9 mouse cellular contexts compared by ENCODE assay signal in the genomic region with DNA sequence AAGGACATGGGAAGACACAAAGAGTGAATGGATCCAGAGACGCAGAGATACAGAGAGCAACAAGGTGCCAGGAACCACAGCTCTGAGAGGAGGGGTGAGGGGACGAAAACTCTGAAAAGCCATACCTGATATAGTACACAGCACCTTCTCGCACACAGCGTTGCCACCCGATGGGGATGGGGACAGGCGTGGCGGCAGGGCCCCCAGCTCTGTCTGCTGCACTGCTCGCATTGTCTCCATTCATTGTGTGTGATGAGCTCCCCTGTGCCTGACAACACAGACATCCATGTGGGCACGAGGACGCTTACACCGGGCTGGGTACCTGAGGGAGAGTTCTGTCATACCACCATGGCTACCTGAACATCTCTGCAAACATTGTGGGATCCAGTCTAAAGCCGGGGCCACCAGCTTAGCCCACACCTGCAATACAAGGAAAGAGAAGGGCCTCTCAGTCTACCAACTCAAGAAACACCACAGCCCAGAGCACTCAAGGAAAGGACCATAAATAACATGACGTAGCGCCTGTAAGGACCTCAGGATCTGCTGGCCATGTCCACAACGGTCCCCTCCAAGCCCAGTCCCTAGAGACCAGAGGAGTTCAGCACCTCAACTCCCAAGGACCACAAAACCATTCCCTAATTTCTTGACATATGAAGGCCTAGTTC. TPM values are rescaled to one million over a fixed set of nuclear protein-coding genes. Genes with fewer than 3 reads are reported as not detected.
DNase-seq lines count a peak whose midpoint lies in the region; ATAC-seq lines count a peak whose summit lies in the region.
"Had no signal": no experiment of that assay in that cellular context is flagged by ENCODE, and none has a peak within 500 bp of the region (broad histone marks: within the 10 kb centered on the region; RNA-seq: fewer than 3 reads in every experiment).

No protein-coding gene starts in this region.

- H3K4me1 ChIP-seq in kidney, embryonic 15.5 days: peaks cover 60% of the 10 kb centered on the region
- peaks cover 44% of the 10 kb centered on the region for H3K4me1 ChIP-seq in hindbrain, embryonic 14.5 days (replicated peaks; ENCODE audit: control insufficient read depth, insufficient read depth, low read length)
- peaks cover 37% of the 10 kb centered on the region for H3K4me1 ChIP-seq in midbrain, embryonic 16.5 days (ENCODE audit: control insufficient read depth, insufficient read depth, low read length)

- 63% methylated on average over 15 of the region's 15 CpGs for WGBS in kidney, embryonic 15.5 days
- 57% methylated on average over 15 of the region's 15 CpGs for WGBS in hindbrain, embryonic 14.5 days
- WGBS in midbrain, embryonic 16.5 days: 64% methylated on average over 15 of the region's 15 CpGs

- ATAC-seq in kidney, embryonic 15.5 days (replicated peaks; ENCODE audit: low FRiP score): no peak
- ATAC-seq in hindbrain, embryonic 14.5 days (ENCODE audit: low FRiP score): no peak
- ATAC-seq in midbrain, embryonic 16.5 days: no peak

- DNase-seq in kidney, adult 11 months: no peak
- peak; percentile 55 for DNase-seq in cerebellum, adult 9-11 months
- no peak for DNase-seq in hindbrain, embryonic 14.5 days (ENCODE audit: low spot score)
- no peak for DNase-seq in thymus, postnatal 36 days
- no peak for DNase-seq in adrenal gland, postnatal 14 days
- no peak for DNase-seq in left cerebral cortex, postnatal 14 days (ENCODE audit: low spot score in 2 of 2)
- DNase-seq: adrenal gland, adult 8-10 months had no signal

- intact Hi-C loops in left cerebral cortex, postnatal 14 days (cut with DNase I): no loop called here

- peak overlapping the region; percentile 86 for H3K4me2 ChIP-seq in kidney, embryonic 15.5 days
- peak overlapping the region; percentile 92 for H3K4me2 ChIP-seq in hindbrain, embryonic 14.5 days (replicated peaks)
- H3K4me2 ChIP-seq in midbrain, embryonic 16.5 days (ENCODE audit: low read length): peak overlapping the region; percentile 72

- H3K4me3 ChIP-seq in kidney, embryonic 15.5 days (replicated peaks): peak overlapping the region; percentile 71
- H3K4me3 ChIP-seq in hindbrain, embryonic 14.5 days (replicated peaks; ENCODE audit: low read length): peak overlapping the region; percentile 78
- H3K4me3 ChIP-seq in midbrain, embryonic 16.5 days (ENCODE audit: low read depth, low read length): peak overlapping the region; percentile 63

- peak overlapping the region; percentile 61 for H3K9ac ChIP-seq in kidney, embryonic 15.5 days
- H3K9ac ChIP-seq in hindbrain, embryonic 14.5 days: peak overlapping the region; percentile 83
- peak overlapping the region; percentile 81 for H3K9ac ChIP-seq in midbrain, embryonic 16.5 days (ENCODE audit: low read depth, low read length)

- peaks cover 51% of the 10 kb centered on the region for H3K36me3 ChIP-seq in kidney, embryonic 15.5 days
- peaks cover 51% of the 10 kb centered on the region for H3K36me3 ChIP-seq in hindbrain, embryonic 14.5 days (replicated peaks; ENCODE audit: control insufficient read depth, insufficient read depth)
- H3K36me3 ChIP-seq in midbrain, embryonic 16.5 days (ENCODE audit: control insufficient read depth, insufficient read depth, low read length): peaks cover 22% of the 10 kb centered on the region

- peak overlapping the region; percentile 99 for H3K27ac ChIP-seq in kidney, embryonic 15.5 days
- H3K27ac ChIP-seq in hindbrain, embryonic 14.5 days: peak overlapping the region; percentile 97
- H3K27ac ChIP-seq in midbrain, embryonic 16.5 days (ENCODE audit: low read length): peak overlapping the region; percentile 96

- H3K9me3 ChIP-seq in kidney, embryonic 15.5 days (replicated peaks): no peaks in the 10 kb centered on the region
- H3K9me3 ChIP-seq in hindbrain, embryonic 14.5 days (ENCODE audit: control insufficient read depth, low read length): no peaks in the 10 kb centered on the region
- H3K9me3 ChIP-seq in midbrain, embryonic 16.5 days (replicated peaks; ENCODE audit: control insufficient read depth, low read length, poor library complexity, severe bottlenecking): no peaks in the 10 kb centered on the region

- H3K27me3 ChIP-seq in kidney, embryonic 15.5 days: no peaks in the 10 kb centered on the region
- no peaks in the 10 kb centered on the region for H3K27me3 ChIP-seq in hindbrain, embryonic 14.5 days (ENCODE audit: control insufficient read depth, insufficient read depth, low read length)
- H3K27me3 ChIP-seq in midbrain, embryonic 16.5 days (ENCODE audit: control insufficient read depth, insufficient read depth, low read depth, low read length): no peaks in the 10 kb centered on the region

RNA-seq across cellular contexts. Expression of a gene that starts 1.4 kb away (rescaled TPM):
- 15.9 and 16.1 TPM in 2 replicates for polyA plus RNA-seq in kidney, embryonic 15.5 days (2015; fragmentation: Nextera tagmentation; extraction: Ambion mirVana)
- 16.2 and 20.0 TPM in 2 replicates for polyA plus RNA-seq in hindbrain, embryonic 14.5 days (2014; fragmentation: Nextera tagmentation; extraction: Ambion mirVana)
- polyA plus RNA-seq in midbrain, embryonic 16.5 days (2015; fragmentation: Nextera tagmentation; extraction: Ambion mirVana): 12.6 and 15.3 TPM in 2 replicates
- total RNA-seq in adrenal gland, postnatal 14 days (2021): 47.9 and 54.0 TPM in 2 replicates
- 10 to 100 TPM; 41.2 to 44.7 TPM for total RNA-seq in left cerebral cortex, postnatal 14 days (2021)

RNA-seq across cellular contexts. Expression of a gene that starts 21.2 kb away (rescaled TPM):
- 169 and 189 TPM in 2 replicates for polyA plus RNA-seq in kidney, embryonic 15.5 days (2015; fragmentation: Nextera tagmentation; extraction: Ambion mirVana)
- 281 and 296 TPM in 2 replicates for polyA plus RNA-seq in hindbrain, embryonic 14.5 days (2014; fragmentation: Nextera tagmentation; extraction: Ambion mirVana)
- 332 and 345 TPM in 2 replicates for polyA plus RNA-seq in midbrain, embryonic 16.5 days (2015; fragmentation: Nextera tagmentation; extraction: Ambion mirVana)
- total RNA-seq in adrenal gland, postnatal 14 days (2021): 142 and 153 TPM in 2 replicates
- total RNA-seq in left cerebral cortex, postnatal 14 days (2021): 100 to 1,000 TPM; 308 to 321 TPM

RNA-seq across cellular contexts. Expression of a gene that starts 24.2 kb away (rescaled TPM):
- 120 and 127 TPM in 2 replicates for polyA plus RNA-seq in kidney, embryonic 15.5 days (2015; fragmentation: Nextera tagmentation; extraction: Ambion mirVana)
- polyA plus RNA-seq in hindbrain, embryonic 14.5 days (2014; fragmentation: Nextera tagmentation; extraction: Ambion mirVana): 113 and 124 TPM in 2 replicates
- 123 and 128 TPM in 2 replicates for polyA plus RNA-seq in midbrain, embryonic 16.5 days (2015; fragmentation: Nextera tagmentation; extraction: Ambion mirVana)
- 81.9 and 98.4 TPM in 2 replicates for total RNA-seq in adrenal gland, postnatal 14 days (2021)
- total RNA-seq in left cerebral cortex, postnatal 14 days (2021): 10 to 100 TPM; 59.1 to 61.5 TPM

RNA-seq across cellular contexts. Expression of a gene that starts 24.3 kb away (rescaled TPM):
- polyA plus RNA-seq in kidney, embryonic 15.5 days (2015; fragmentation: Nextera tagmentation; extraction: Ambion mirVana): 1.1 and 1.9 TPM in 2 replicates
- polyA plus RNA-seq in hindbrain, embryonic 14.5 days (2014; fragmentation: Nextera tagmentation; extraction: Ambion mirVana): 118 and 129 TPM in 2 replicates
- polyA plus RNA-seq in midbrain, embryonic 16.5 days (2015; fragmentation: Nextera tagmentation; extraction: Ambion mirVana): 113 and 120 TPM in 2 replicates
- total RNA-seq in adrenal gland, postnatal 14 days (2021): 7.6 and 11.5 TPM in 2 replicates
- total RNA-seq in left cerebral cortex, postnatal 14 days (2021): 100 to 1,000 TPM; 581 to 593 TPM

RNA-seq across cellular contexts. Expression of a gene that starts 34.4 kb away (rescaled TPM):
- 3.1 and 3.3 TPM in 2 replicates for polyA plus RNA-seq in kidney, embryonic 15.5 days (2015; fragmentation: Nextera tagmentation; extraction: Ambion mirVana)
- polyA plus RNA-seq in hindbrain, embryonic 14.5 days (2014; fragmentation: Nextera tagmentation; extraction: Ambion mirVana): 0.88 and 1.1 TPM in 2 replicates
- polyA plus RNA-seq in midbrain, embryonic 16.5 days (2015; fragmentation: Nextera tagmentation; extraction: Ambion mirVana): 0.46 and 0.75 TPM in 2 replicates
- 2.1 and 15.2 TPM in 2 replicates for total RNA-seq in adrenal gland, postnatal 14 days (2021)
- total RNA-seq in left cerebral cortex, postnatal 14 days (2021): 1 to 10 TPM in 1 of 2 experiments, under 1 TPM in 1; 0.66 to 1.2 TPM
